Mouse (Mus musculus): ENCODE data around the gene Cd53. TPM values are rescaled to one million over a fixed set of nuclear protein-coding genes. Genes with fewer than 3 reads are reported as not detected.

Gene Cd53
- polyA plus RNA-seq, 2 experiments, result 10.1 to 28.9 TPM

- Histone ChIP-seq H3K27me3 (ENCODE audit: control insufficient read depth, insufficient read depth, low read length) (no peaks in the 10 kb centered on the region), H3K4me2 (ENCODE audit: low read depth) (no peak overlapping the region), H3K4me1 (replicated peaks; ENCODE audit: control insufficient read depth in 2 of 2, insufficient read depth in 2 of 2, low read length in 1 of 2) (no peaks in the 10 kb centered on the region), H3K4me3 (ENCODE audit: insufficient read depth in 1 of 2, low read depth in 2 of 2, low read length in 2 of 2) (no peak overlapping the region), H3K36me3 (replicated peaks; ENCODE audit: control insufficient read depth, insufficient read depth, low read depth) (no peaks in the 10 kb centered on the region), H3K27ac (no peak overlapping the region), H3K9ac (replicated peaks) (no peak overlapping the region), H3K9me3 (ENCODE audit: control insufficient read depth, low read length) (no peaks in the 10 kb centered on the region)
- TF ChIP-seq EP300 (IDR thresholded peaks at IDR 0.05; ENCODE audit: low read depth) (no peak), CTCF (IDR thresholded peaks at IDR 0.05; ENCODE audit: low read depth) (no peak)
- ATAC-seq (ENCODE audit: insufficient read depth) (no peak), DNase-seq (ENCODE audit: low read depth in 3 of 3, low spot score in 3 of 3) (no peak)
- WGBS (ENCODE audit: insufficient replicate concordance), result 37% methylated on average over 1 of the region's 1 CpGs
Observed at GRCm38 (mm10) chr3:106755898-106756297, 34.1 kb downstream of the Cd53 start.

DNA sequence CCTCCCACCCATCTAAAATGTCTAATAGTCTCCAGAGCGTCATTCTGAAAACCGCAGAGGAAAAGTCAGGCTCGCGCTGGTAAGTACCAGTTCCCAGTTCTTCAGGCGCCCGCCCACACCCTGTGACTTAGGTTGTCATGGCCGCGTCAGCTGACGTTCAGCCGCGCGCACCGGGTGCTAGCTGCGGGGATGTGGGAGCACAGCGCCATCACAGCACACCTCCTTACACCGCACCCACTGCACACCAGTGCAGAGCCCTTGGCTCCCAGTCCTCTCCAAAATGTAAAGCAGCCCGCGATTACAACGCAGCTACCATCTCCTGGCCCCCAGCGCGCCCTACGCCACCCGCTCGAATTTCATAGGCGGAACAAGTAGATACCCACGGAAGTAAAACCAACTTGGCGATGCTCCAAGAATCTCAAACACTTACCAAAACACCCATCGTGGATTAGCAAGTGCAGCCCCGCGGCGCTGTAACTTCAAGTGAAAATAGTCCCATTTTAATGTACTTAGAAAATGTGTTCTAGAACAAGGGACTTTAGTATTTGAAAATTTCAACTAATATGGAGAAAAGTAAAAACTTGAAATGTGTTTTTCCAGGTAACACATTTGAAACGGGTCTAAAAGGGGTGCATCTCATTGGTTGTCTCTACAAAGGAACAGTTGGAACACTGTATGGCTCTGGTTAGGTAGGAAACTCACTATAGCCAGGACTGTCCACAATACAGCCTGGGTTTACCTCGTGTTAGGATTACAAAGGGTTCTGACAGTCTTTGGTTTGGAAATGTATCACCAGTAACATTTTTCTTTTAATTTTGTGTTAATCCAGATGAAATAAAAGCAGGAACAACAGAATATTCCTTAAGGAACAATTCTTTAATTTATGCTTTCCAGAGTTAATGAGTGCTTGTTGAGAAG, 67.7 kb downstream of the Cd53 start:
- Histone ChIP-seq H3K27me3 (ENCODE audit: control insufficient read depth, insufficient read depth, low read length) (no peaks in the 10 kb centered on the region), H3K36me3 (replicated peaks; ENCODE audit: control insufficient read depth, insufficient read depth, low read depth) (no peaks in the 10 kb centered on the region), H3K4me3 (ENCODE audit: insufficient read depth in 1 of 2, low read depth in 2 of 2, low read length in 2 of 2) (peak overlapping the region; percentile 59 to 80), H3K9me3 (ENCODE audit: control insufficient read depth, low read length) (no peaks in the 10 kb centered on the region), H3K27ac (peak overlapping the region; percentile 55), H3K4me2 (ENCODE audit: low read depth) (peak overlapping the region; percentile 62), H3K4me1 (replicated peaks; ENCODE audit: control insufficient read depth in 2 of 2, insufficient read depth in 2 of 2, low read length in 1 of 2) (no peaks in the 10 kb centered on the region), H3K9ac (replicated peaks) (peak overlapping the region; percentile 15)
- TF ChIP-seq CTCF (IDR thresholded peaks at IDR 0.05; ENCODE audit: low read depth) (peak; percentile 36; the same call in 1 of the 2 replicates), EP300 (IDR thresholded peaks at IDR 0.05; ENCODE audit: low read depth) (no peak; the same call in 1 of the 2 replicates)
- under 1% methylated on average over 33 of the region's 33 CpGs for WGBS (ENCODE audit: insufficient replicate concordance)
- ATAC-seq (ENCODE audit: insufficient read depth), result peak; percentile 85
- peak; percentile 63 to 70 (median 63) for DNase-seq (ENCODE audit: low read depth in 3 of 3, low spot score in 3 of 3)

- TF ChIP-seq CTCF (IDR thresholded peaks at IDR 0.05; ENCODE audit: low read depth) (no peak), EP300 (IDR thresholded peaks at IDR 0.05; ENCODE audit: low read depth) (no peak)
- no peaks in the 10 kb centered on the region for H3K9me3 ChIP-seq (ENCODE audit: control insufficient read depth, low read length)
- H3K27me3 ChIP-seq (ENCODE audit: control insufficient read depth, insufficient read depth, low read length), result no peaks in the 10 kb centered on the region
- H3K27ac ChIP-seq, result peak overlapping the region; percentile 55
- no peaks in the 10 kb centered on the region for H3K4me1 ChIP-seq (replicated peaks; ENCODE audit: control insufficient read depth in 2 of 2, insufficient read depth in 2 of 2, low read length in 1 of 2)
- peak; percentile 95 for ATAC-seq (ENCODE audit: insufficient read depth)
- peak overlapping the region; percentile 59 to 80 for H3K4me3 ChIP-seq (ENCODE audit: insufficient read depth in 1 of 2, low read depth in 2 of 2, low read length in 2 of 2)
- H3K9ac ChIP-seq (replicated peaks), result peak overlapping the region; percentile 15; the same call in 1 of the 2 replicates
- peak overlapping the region; percentile 62 for H3K4me2 ChIP-seq (ENCODE audit: low read depth)
- DNase-seq (ENCODE audit: low read depth in 3 of 3, low spot score in 3 of 3), result peak; percentile 85 to 90 (median 88)
- WGBS (ENCODE audit: insufficient replicate concordance), result 2% methylated on average over 31 of the region's 31 CpGs
- H3K36me3 ChIP-seq (replicated peaks; ENCODE audit: control insufficient read depth, insufficient read depth, low read depth), result no peaks in the 10 kb centered on the region
Observed at GRCm38 (mm10) chr3:106721397-106722027, 68.4 kb downstream of the Cd53 start.

Other genes with a start within 250 kb of the Cd53 start
- 14.3 and 15.8 TPM in 2 replicates for gene Dram2, start 242.4 kb downstream of the Cd53 start, polyA plus RNA-seq (2012; rRNA removed)
- 28.3 and 29.9 TPM in 2 replicates for gene Dram2, start 242.4 kb downstream of the Cd53 start, polyA plus RNA-seq (2014; fragmentation: Nextera tagmentation; extraction: Ambion mirVana)
- gene Cept1, start 242.3 kb downstream of the Cd53 start, polyA plus RNA-seq (2012; rRNA removed), result 10.1 and 10.8 TPM in 2 replicates
- gene Cept1, start 242.3 kb downstream of the Cd53 start, polyA plus RNA-seq (2014; fragmentation: Nextera tagmentation; extraction: Ambion mirVana), result 27.1 and 27.6 TPM in 2 replicates
- 1.7 and 3.0 TPM in 2 replicates for gene Lrif1, start 105.2 kb downstream of the Cd53 start, polyA plus RNA-seq (2012; rRNA removed)
- gene Lrif1, start 105.2 kb downstream of the Cd53 start, polyA plus RNA-seq (2014; fragmentation: Nextera tagmentation; extraction: Ambion mirVana), result 4.0 and 4.4 TPM in 2 replicates
- gene Olfr266, start 36.1 kb upstream of the Cd53 start, polyA plus RNA-seq (2012; rRNA removed), result not detected in 2 replicates
- not detected in 2 replicates for gene Olfr266, start 36.1 kb upstream of the Cd53 start, polyA plus RNA-seq (2014; fragmentation: Nextera tagmentation; extraction: Ambion mirVana)
- 0.51 and 0.76 TPM in 2 replicates for gene Kcna3, start 246.0 kb upstream of the Cd53 start, polyA plus RNA-seq (2012; rRNA removed)
- 0.58 and 1.1 TPM in 2 replicates for gene Kcna3, start 246.0 kb upstream of the Cd53 start, polyA plus RNA-seq (2014; fragmentation: Nextera tagmentation; extraction: Ambion mirVana)